In genomic region chr1:132741175-132741997, GRCm38 (mm10) we compare ENCODE assay signal across 8 mouse cellular contexts. TPM values are rescaled to one million over a fixed set of nuclear protein-coding genes. Genes with fewer than 3 reads are reported as not detected.
DNase-seq lines count a peak whose midpoint lies in the region; ATAC-seq and TF ChIP-seq lines count a peak whose summit lies in the region.

Gene Nfasc, minus strand, starts transcription at chr1:132741797.

- peak within 1 kb of the TSS; percentile 61 for H3K4me2 ChIP-seq in lung, embryonic 15.5 days
- H3K4me2 ChIP-seq in embryonic facial prominence, embryonic 14.5 days (ENCODE audit: low read depth, low read length) = peak within 1 kb of the TSS; percentile 74
- H3K4me2 ChIP-seq in heart, embryonic 11.5 days = peak within 1 kb of the TSS; percentile 61
- peak within 1 kb of the TSS; percentile 75 for H3K4me2 ChIP-seq in kidney, embryonic 15.5 days
- H3K4me2 ChIP-seq in limb, embryonic 12.5 days = peak within 1 kb of the TSS; percentile 72
- peak within 1 kb of the TSS; percentile 85 for H3K4me2 ChIP-seq in neural tube, embryonic 13.5 days

- DNase-seq in lung, adult 2 months = no peak
- DNase-seq in embryonic facial prominence, embryonic 14.5 days (ENCODE audit: low spot score) = peak; percentile 70
- peak; percentile 28 for DNase-seq in thymus, postnatal 0 days (ENCODE audit: low spot score)

- peak; percentile 32; the same call in 1 of the 2 replicates for ATAC-seq in lung, embryonic 15.5 days (ENCODE audit: borderline replicate concordance, extremely low read depth, low FRiP score, low TSS enrichment)
- ATAC-seq in embryonic facial prominence, embryonic 14.5 days (ENCODE audit: low read depth) = peak; percentile 77
- no peak for ATAC-seq in heart, embryonic 11.5 days (replicated peaks; ENCODE audit: insufficient number of reproducible peaks, low FRiP score, low TSS enrichment)
- ATAC-seq in kidney, embryonic 15.5 days (replicated peaks; ENCODE audit: low FRiP score) = peak; percentile 66; the same call in 1 of the 2 replicates
- peak; percentile 52; the same call in 1 of the 2 replicates for ATAC-seq in limb, embryonic 12.5 days (ENCODE audit: insufficient number of reproducible peaks, insufficient read depth, low FRiP score, low TSS enrichment, low read depth)
- peak; percentile 64 for ATAC-seq in neural tube, embryonic 13.5 days (ENCODE audit: low read depth)

- no peaks in the 10 kb centered on the region for H3K9me3 ChIP-seq in lung, embryonic 15.5 days
- H3K9me3 ChIP-seq in embryonic facial prominence, embryonic 14.5 days (ENCODE audit: control insufficient read depth, low read length) = no peaks in the 10 kb centered on the region
- H3K9me3 ChIP-seq in heart, embryonic 11.5 days (replicated peaks; ENCODE audit: control insufficient read depth, low read length) = no peaks in the 10 kb centered on the region
- no peaks in the 10 kb centered on the region for H3K9me3 ChIP-seq in kidney, embryonic 15.5 days (replicated peaks)
- no peaks in the 10 kb centered on the region for H3K9me3 ChIP-seq in limb, embryonic 12.5 days
- H3K9me3 ChIP-seq in neural tube, embryonic 13.5 days = no peaks in the 10 kb centered on the region

- H3K4me1 ChIP-seq in lung, embryonic 15.5 days = peaks cover 6% of the 10 kb centered on the region; the same call in 1 of the 2 replicates
- H3K4me1 ChIP-seq in lung, adult 2 months (ENCODE audit: control insufficient read depth, insufficient read depth, low read length) = no peaks in the 10 kb centered on the region
- no peaks in the 10 kb centered on the region for H3K4me1 ChIP-seq in embryonic facial prominence, embryonic 14.5 days (ENCODE audit: control insufficient read depth, insufficient read depth, low read length)
- H3K4me1 ChIP-seq in heart, embryonic 11.5 days (ENCODE audit: control insufficient read depth, insufficient read depth, low read length) = no peaks in the 10 kb centered on the region; the same call in 1 of the 2 replicates
- peaks cover 12% of the 10 kb centered on the region for H3K4me1 ChIP-seq in kidney, embryonic 15.5 days
- peaks cover 6% of the 10 kb centered on the region for H3K4me1 ChIP-seq in limb, embryonic 12.5 days (replicated peaks)
- H3K4me1 ChIP-seq in neural tube, embryonic 13.5 days (replicated peaks) = peaks cover 46% of the 10 kb centered on the region

- no peak for TF ChIP-seq CTCF in lung, adult 2 months (IDR thresholded peaks at IDR 0.05; ENCODE audit: insufficient read depth, low read length)

- no peak within 1 kb of the TSS for H3K9ac ChIP-seq in lung, embryonic 15.5 days
- H3K9ac ChIP-seq in embryonic facial prominence, embryonic 14.5 days (ENCODE audit: low read depth, low read length) = peak within 1 kb of the TSS; percentile 51
- 0 out of 2 replicates have a peak within 1 kb of the TSS, but pooled peaks have one; percentile 24 for H3K9ac ChIP-seq in heart, embryonic 11.5 days (ENCODE audit: low read depth, low read length)
- peak within 1 kb of the TSS; percentile 29 for H3K9ac ChIP-seq in kidney, embryonic 15.5 days
- H3K9ac ChIP-seq in limb, embryonic 12.5 days (replicated peaks) = peak within 1 kb of the TSS; percentile 42
- peak within 1 kb of the TSS; percentile 81 for H3K9ac ChIP-seq in neural tube, embryonic 13.5 days

- H3K36me3 ChIP-seq in lung, embryonic 15.5 days = no peaks in the 10 kb centered on the region
- no peaks in the 10 kb centered on the region for H3K36me3 ChIP-seq in embryonic facial prominence, embryonic 14.5 days (ENCODE audit: control insufficient read depth, insufficient read depth, low read length)
- no peaks in the 10 kb centered on the region for H3K36me3 ChIP-seq in heart, embryonic 11.5 days (ENCODE audit: control insufficient read depth, insufficient read depth, low read length)
- no peaks in the 10 kb centered on the region for H3K36me3 ChIP-seq in kidney, embryonic 15.5 days
- no peaks in the 10 kb centered on the region for H3K36me3 ChIP-seq in limb, embryonic 12.5 days
- H3K36me3 ChIP-seq in neural tube, embryonic 13.5 days = no peaks in the 10 kb centered on the region

- peak within 1 kb of the TSS; percentile 32 for H3K4me3 ChIP-seq in lung, embryonic 15.5 days
- no peak within 1 kb of the TSS for H3K4me3 ChIP-seq in lung, adult 2 months (replicated peaks; ENCODE audit: extremely low read depth, low read depth, low read length)
- H3K4me3 ChIP-seq in embryonic facial prominence, embryonic 14.5 days (ENCODE audit: low read depth, low read length) = peak within 1 kb of the TSS; percentile 45
- peak within 1 kb of the TSS; percentile 30 for H3K4me3 ChIP-seq in heart, embryonic 11.5 days (ENCODE audit: low read depth, low read length)
- peak within 1 kb of the TSS; percentile 47 for H3K4me3 ChIP-seq in kidney, embryonic 15.5 days (replicated peaks)
- peak within 1 kb of the TSS; percentile 45 for H3K4me3 ChIP-seq in limb, embryonic 12.5 days (replicated peaks)
- H3K4me3 ChIP-seq in neural tube, embryonic 13.5 days = peak within 1 kb of the TSS; percentile 58

- H3K27ac ChIP-seq in lung, embryonic 15.5 days = no peak within 1 kb of the TSS
- no peak within 1 kb of the TSS for H3K27ac ChIP-seq in embryonic facial prominence, embryonic 14.5 days (replicated peaks; ENCODE audit: low read depth, low read length)
- H3K27ac ChIP-seq in heart, embryonic 11.5 days (ENCODE audit: low read depth, low read length) = no peak within 1 kb of the TSS
- no peak within 1 kb of the TSS for H3K27ac ChIP-seq in kidney, embryonic 15.5 days
- H3K27ac ChIP-seq in limb, embryonic 12.5 days = no peak within 1 kb of the TSS
- peak within 1 kb of the TSS; percentile 92 for H3K27ac ChIP-seq in neural tube, embryonic 13.5 days (replicated peaks)

- no peak for TF ChIP-seq POLR2A in lung, adult 2 months (IDR thresholded peaks at IDR 0.05; ENCODE audit: borderline replicate concordance, extremely low read depth, low read depth, low read length)

- H3K27me3 ChIP-seq in lung, embryonic 15.5 days = peaks cover 53% of the 10 kb centered on the region
- peaks cover 45% of the 10 kb centered on the region for H3K27me3 ChIP-seq in embryonic facial prominence, embryonic 14.5 days (replicated peaks; ENCODE audit: control insufficient read depth, insufficient read depth, low read length)
- H3K27me3 ChIP-seq in heart, embryonic 11.5 days (ENCODE audit: control insufficient read depth, insufficient read depth, low read length) = peaks cover 68% of the 10 kb centered on the region
- peaks cover 78% of the 10 kb centered on the region for H3K27me3 ChIP-seq in kidney, embryonic 15.5 days
- H3K27me3 ChIP-seq in limb, embryonic 12.5 days = peaks cover 88% of the 10 kb centered on the region
- no peaks in the 10 kb centered on the region for H3K27me3 ChIP-seq in neural tube, embryonic 13.5 days

- 4% methylated on average over 51 of the region's 51 CpGs for WGBS in lung, embryonic 15.5 days
- WGBS in lung, adult 2 months = 5% methylated on average over 51 of the region's 51 CpGs
- 8% methylated on average over 31 of the region's 51 CpGs for WGBS in embryonic facial prominence, embryonic 14.5 days
- WGBS in heart, embryonic 11.5 days (ENCODE audit: insufficient replicate concordance) = 5% methylated on average over 49 of the region's 51 CpGs
- 3% methylated on average over 51 of the region's 51 CpGs for WGBS in kidney, embryonic 15.5 days
- 6% methylated on average over 47 of the region's 51 CpGs for WGBS in limb, embryonic 12.5 days
- 4% methylated on average over 51 of the region's 51 CpGs for WGBS in neural tube, embryonic 13.5 days

RNA-seq across cellular contexts. Expression of gene Nfasc, which starts in this region (rescaled TPM):
- 0.57 and 0.65 TPM in 2 replicates for polyA plus RNA-seq in lung, embryonic 15.5 days (2015; fragmentation: Nextera tagmentation; extraction: Ambion mirVana)
- 0.15 and 0.20 TPM in 2 replicates for polyA plus RNA-seq in lung, adult 2 months (2012; rRNA removed)
- polyA plus RNA-seq in embryonic facial prominence, embryonic 14.5 days (2014; fragmentation: Nextera tagmentation; extraction: Ambion mirVana) = 2.4 and 2.8 TPM in 2 replicates
- 0.15 and 0.24 TPM in 2 replicates for polyA plus RNA-seq in heart, embryonic 11.5 days (2014; fragmentation: Nextera tagmentation; extraction: Ambion mirVana)
- 0.55 and 1.4 TPM in 2 replicates for polyA plus RNA-seq in kidney, embryonic 15.5 days (2015; fragmentation: Nextera tagmentation; extraction: Ambion mirVana)
- 0.81 and 0.91 TPM in 2 replicates for polyA plus RNA-seq in limb, embryonic 12.5 days (2016; fragmentation: Nextera tagmentation; extraction: Ambion mirVana)
- 38.2 and 44.3 TPM in 2 replicates for polyA plus RNA-seq in neural tube, embryonic 13.5 days (2015; fragmentation: Nextera tagmentation; extraction: Ambion mirVana)
- 0.30 and 0.39 TPM in 2 replicates for polyA plus RNA-seq in thymus, postnatal 0 days (2015; fragmentation: Nextera tagmentation; extraction: Ambion mirVana)

Comparison
In these comparisons a context has a peak if more than half of its experiments do, and no peak if none do; other contexts are left out.
1. RNA of gene Nfasc (polyA plus RNA-seq): 38.2 to 44.3 TPM in neural tube, embryonic 13.5 days; 2.4 to 2.8 TPM in embryonic facial prominence, embryonic 14.5 days, 0.55 to 1.4 TPM in kidney, embryonic 15.5 days, 0.81 to 0.91 TPM in limb, embryonic 12.5 days, 0.57 to 0.65 TPM in lung, embryonic 15.5 days, 0.30 to 0.39 TPM in thymus, postnatal 0 days, 0.15 to 0.24 TPM in heart, embryonic 11.5 days and 0.15 to 0.20 TPM in lung, adult 2 months; every median in the first group is over 10 times any median in the second.
2. Peak in ATAC-seq, H3K4me3 ChIP-seq and H3K4me2 ChIP-seq in lung, embryonic 15.5 days; RNA of the gene not detected or under 1 TPM.
3. Peak in ATAC-seq, H3K4me3 ChIP-seq, H3K9ac ChIP-seq and H3K4me2 ChIP-seq in limb, embryonic 12.5 days; RNA of the gene not detected or under 1 TPM.
4. Peak in DNase-seq in thymus, postnatal 0 days; RNA of the gene not detected or under 1 TPM.
5. Peak in every context shown above with its lines, with median percentiles within 50 percentile points of each other: H3K4me2 ChIP-seq.